Mouse (Mus musculus) stomach, postnatal 0 days (tissue): ENCODE results near the gene Gm21679. TPM values are rescaled to one million over a fixed set of nuclear protein-coding genes. Genes with fewer than 3 reads are reported as not detected.
"Not testable (repeated sequence)": the region's sequence is repeated elsewhere in the genome, so short reads cannot be mapped to it uniquely, and the experiment has no call there.

Experiments
- ATAC-seq: fragments of 200-750 bp; cut with Nextera tagmentation; 2 replicates; pipeline ENCODE4 v1.8.0; 2017; ENCODE audit not compliant: low FRiP score, low TSS enrichment
- DNase-seq: peaks from one replicate; pipeline ENCODE4 v3.0.0-alpha.2; 2016; ENCODE audit warnings: low spot score
- H3K27ac ChIP-seq: fragments of 300-500 bp; sonication (generic); replicated peaks from 2 replicates; pipeline ENCODE4 v1.5.1; 2014; ENCODE audit warnings: mild to moderate bottlenecking, control low read depth
- H3K27me3 ChIP-seq: fragments of 300-500 bp; sonication (generic); 2 replicates; pipeline ENCODE4 v1.6.1; 2014; ENCODE audit warnings: low read length; ENCODE audit not compliant: control insufficient read depth, insufficient read depth
- H3K36me3 ChIP-seq: fragments of 300-500 bp; sonication (generic); 2 replicates; pipeline ENCODE4 v1.6.1; 2014; ENCODE audit warnings: low read length, mixed read lengths; ENCODE audit not compliant: control insufficient read depth, insufficient read depth
- H3K4me1 ChIP-seq: fragments of 300-500 bp; sonication (generic); replicated peaks from 2 replicates; pipeline ENCODE4 v1.6.1; 2014; ENCODE audit warnings: antibody characterized with exemption; ENCODE audit not compliant: control insufficient read depth, insufficient read depth
- H3K4me2 ChIP-seq: fragments of 300-500 bp; sonication (generic); replicated peaks from 2 replicates; pipeline ENCODE4 v1.6.1; 2014; ENCODE audit warnings: low read depth, mild to moderate bottlenecking, control low read depth, moderate library complexity
- H3K4me3 ChIP-seq: fragments of 300-500 bp; sonication (generic); 2 replicates; pipeline ENCODE4 v1.5.1; 2014; ENCODE audit warnings: low read depth, low read length, control low read depth
- H3K9ac ChIP-seq: fragments of 300-500 bp; sonication (generic); 2 replicates; pipeline ENCODE4 v1.6.1; 2014; ENCODE audit warnings: mild to moderate bottlenecking, low read length, control low read depth, mixed read lengths
- H3K9me3 ChIP-seq: fragments of 300-500 bp; sonication (generic); 2 replicates; pipeline ENCODE4 v1.6.1; 2016; ENCODE audit warnings: low read length; ENCODE audit not compliant: control insufficient read depth
- WGBS: fragments of 180-500 bp; shearing (Covaris S2); extraction: QIAGEN DNeasy Blood & Tissue Kit; methylation state at CpG from one replicate; pipeline ENCODE4 v1.1.7; 2014; 5-methylcytosine and 5-hydroxymethylcytosine counted together
- polyA plus RNA-seq: library from polyadenylated mRNA; unstranded; fragments of >200 nt; fragmentation: Nextera tagmentation; extraction: Ambion mirVana; gene quantifications from 2 replicates; pipeline ENCODE4 v1.2.1, GENCODE M21; 2015

Gene Gm21679
- not detected in 2 replicates for polyA plus RNA-seq

DNA sequence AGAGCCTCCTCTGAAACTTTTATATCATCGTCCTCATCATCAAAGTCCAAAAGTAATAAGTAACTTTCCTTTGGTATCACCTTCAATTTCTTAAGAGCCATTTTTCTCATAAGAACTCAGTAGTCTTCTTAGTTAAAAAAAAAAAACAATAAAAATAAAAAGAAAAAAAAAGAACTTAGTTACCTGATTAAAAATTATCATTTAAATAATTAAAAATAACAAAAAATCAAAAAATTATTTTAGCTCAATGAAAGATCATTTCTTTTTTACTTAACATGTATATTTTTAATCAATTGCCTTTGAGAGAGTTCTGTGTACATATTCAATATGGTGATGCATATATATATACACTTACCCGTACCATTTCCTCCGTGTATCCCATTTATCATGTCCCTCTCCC lies at the start of gene Gm21679:
Gene Gm21679 (minus strand): TSS at position 101 of the 400 bp plus-strand sequence.
- H3K27me3 ChIP-seq, H3K4me3 ChIP-seq, H3K36me3 ChIP-seq, H3K4me2 ChIP-seq, ATAC-seq, H3K27ac ChIP-seq, H3K4me1 ChIP-seq, H3K9me3 ChIP-seq, H3K9ac ChIP-seq, DNase-seq: not testable (repeated sequence)
- WGBS, result no CpG with 5 or more reads among the region's 3 CpGs
